Mouse (Mus musculus): ENCODE results near the gene Fscn2. TPM values are rescaled to one million over a fixed set of nuclear protein-coding genes. Genes with fewer than 3 reads are reported as not detected.

Gene Fscn2
- polyA plus RNA-seq (2015; fragmentation: Nextera tagmentation; extraction: Ambion mirVana) = 0.64 and 0.83 TPM in 2 replicates

- Histone ChIP-seq H3K36me3 (ENCODE audit: control insufficient read depth, insufficient read depth, low read length) (no peaks in the 10 kb centered on the region), H3K27me3 (ENCODE audit: control insufficient read depth, insufficient read depth, low read depth, low read length) (no peaks in the 10 kb centered on the region), H3K4me3 (ENCODE audit: low read length) (no peak within 1 kb of the TSS), H3K9me3 (ENCODE audit: control insufficient read depth, low read length) (no peaks in the 10 kb centered on the region), H3K9ac (ENCODE audit: low read length) (no peak within 1 kb of the TSS), H3K4me1 (replicated peaks; ENCODE audit: control insufficient read depth, insufficient read depth, low read length) (peaks cover 33% of the 10 kb centered on the region), H3K4me2 (ENCODE audit: low read depth, low read length) (no peak within 1 kb of the TSS), H3K27ac (ENCODE audit: low read length) (no peak within 1 kb of the TSS)
- no peak for ATAC-seq (ENCODE audit: low read depth)
- 57% methylated on average over 10 of the region's 10 CpGs for WGBS
Measured at GRCm38 (mm10) chr11:120361295-120361694, at the start of gene Fscn2. TSS of gene Fscn2 (plus strand) at chr11:120361534.

- peak overlapping the region; percentile 92 for H3K27ac ChIP-seq (ENCODE audit: low read length)
- peak overlapping the region; percentile 72 for H3K9ac ChIP-seq (ENCODE audit: low read length)
- no peaks in the 10 kb centered on the region for H3K27me3 ChIP-seq (ENCODE audit: control insufficient read depth, insufficient read depth, low read depth, low read length)
- peak; percentile 24 for ATAC-seq (ENCODE audit: low read depth)
- WGBS = 37% methylated on average over 10 of the region's 10 CpGs
- H3K9me3 ChIP-seq (ENCODE audit: control insufficient read depth, low read length) = no peaks in the 10 kb centered on the region
- peak overlapping the region; percentile 52 for H3K4me3 ChIP-seq (ENCODE audit: low read length)
- peaks cover 49% of the 10 kb centered on the region for H3K4me1 ChIP-seq (replicated peaks; ENCODE audit: control insufficient read depth, insufficient read depth, low read length)
- peak overlapping the region; percentile 60 for H3K4me2 ChIP-seq (ENCODE audit: low read depth, low read length)
- no peaks in the 10 kb centered on the region for H3K36me3 ChIP-seq (ENCODE audit: control insufficient read depth, insufficient read depth, low read length)
Measured at GRCm38 (mm10) chr11:120311561-120311960, 49.8 kb upstream of the Fscn2 start.

- no peak overlapping the region; the same call in 1 of the 2 replicates for H3K9ac ChIP-seq (ENCODE audit: low read length)
Measured at GRCm38 (mm10) chr11:120312069-120312468, 49.3 kb upstream of the Fscn2 start.

GRCm38 (mm10) chr11:120313906-120314685 is 47.2 kb upstream of the Fscn2 start:
- no peak overlapping the region for H3K4me3 ChIP-seq (ENCODE audit: low read length)
- WGBS = 38% methylated on average over 6 of the region's 6 CpGs
- H3K4me1 ChIP-seq (replicated peaks; ENCODE audit: control insufficient read depth, insufficient read depth, low read length) = peaks cover 42% of the 10 kb centered on the region
- no peaks in the 10 kb centered on the region for H3K9me3 ChIP-seq (ENCODE audit: control insufficient read depth, low read length)
- no peaks in the 10 kb centered on the region for H3K36me3 ChIP-seq (ENCODE audit: control insufficient read depth, insufficient read depth, low read length)
- no peak overlapping the region for H3K9ac ChIP-seq (ENCODE audit: low read length)
- peak overlapping the region; percentile 77 for H3K27ac ChIP-seq (ENCODE audit: low read length)
- no peak for ATAC-seq (ENCODE audit: low read depth)
- H3K4me2 ChIP-seq (ENCODE audit: low read depth, low read length) = no peak overlapping the region
- H3K27me3 ChIP-seq (ENCODE audit: control insufficient read depth, insufficient read depth, low read depth, low read length) = no peaks in the 10 kb centered on the region

More at GRCm38 (mm10) chr11:120312069-120312468, 49.3 kb upstream of the Fscn2 start:
- no peak for ATAC-seq (ENCODE audit: low read depth)
- Histone ChIP-seq H3K27ac (ENCODE audit: low read length) (peak overlapping the region; percentile 92), H3K4me1 (replicated peaks; ENCODE audit: control insufficient read depth, insufficient read depth, low read length) (peaks cover 47% of the 10 kb centered on the region), H3K4me3 (ENCODE audit: low read length) (no peak overlapping the region), H3K27me3 (ENCODE audit: control insufficient read depth, insufficient read depth, low read depth, low read length) (no peaks in the 10 kb centered on the region), H3K4me2 (ENCODE audit: low read depth, low read length) (peak overlapping the region; percentile 60; the same call in 1 of the 2 replicates), H3K9me3 (ENCODE audit: control insufficient read depth, low read length) (no peaks in the 10 kb centered on the region), H3K36me3 (ENCODE audit: control insufficient read depth, insufficient read depth, low read length) (no peaks in the 10 kb centered on the region)
- WGBS = 52% methylated on average over 6 of the region's 6 CpGs

DNA sequence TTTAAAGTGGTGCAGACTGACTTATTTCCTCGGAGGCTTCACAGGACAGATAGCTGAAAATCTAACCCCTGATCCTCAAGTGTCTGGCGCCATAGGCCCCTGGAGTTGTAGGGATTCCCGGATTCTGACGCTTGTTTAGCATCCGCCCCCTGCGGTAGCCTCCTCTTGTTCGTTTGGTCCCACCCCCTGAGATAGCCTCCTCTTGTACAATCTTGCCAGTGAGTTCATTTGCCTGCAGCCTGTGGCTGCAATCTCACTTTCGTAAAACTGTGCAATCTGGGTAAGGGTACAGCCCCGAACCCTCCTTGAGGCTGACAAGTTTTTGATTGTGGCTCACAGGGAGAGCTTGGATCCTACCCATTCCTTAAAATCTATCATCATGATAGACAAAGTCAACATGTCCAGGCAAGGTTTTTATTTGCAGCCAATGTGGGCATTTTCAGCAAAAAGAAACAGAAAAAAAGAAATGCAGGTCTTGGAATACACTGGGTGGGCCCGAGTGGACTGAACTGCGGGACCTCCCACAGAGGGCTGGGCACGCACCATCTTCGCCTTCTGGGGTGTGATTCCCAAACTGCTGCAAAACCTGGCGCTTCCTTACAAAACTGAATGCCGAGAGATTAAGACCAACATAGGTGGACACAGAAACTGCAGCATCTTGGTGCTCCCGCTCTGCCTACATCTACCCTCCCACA is 46.5 kb upstream of the Fscn2 start:
- Histone ChIP-seq H3K27ac (ENCODE audit: low read length) (peak overlapping the region; percentile 100), H3K4me1 (replicated peaks; ENCODE audit: control insufficient read depth, insufficient read depth, low read length) (peaks cover 42% of the 10 kb centered on the region), H3K9ac (ENCODE audit: low read length) (no peak overlapping the region; the same call in none of the 2 replicates), H3K4me2 (ENCODE audit: low read depth, low read length) (peak overlapping the region; percentile 98; the same call in 1 of the 2 replicates), H3K36me3 (ENCODE audit: control insufficient read depth, insufficient read depth, low read length) (no peaks in the 10 kb centered on the region), H3K9me3 (ENCODE audit: control insufficient read depth, low read length) (no peaks in the 10 kb centered on the region), H3K27me3 (ENCODE audit: control insufficient read depth, insufficient read depth, low read depth, low read length) (no peaks in the 10 kb centered on the region), H3K4me3 (ENCODE audit: low read length) (no peak overlapping the region)
- 45% methylated on average over 16 of the region's 16 CpGs for WGBS
- no peak for ATAC-seq (ENCODE audit: low read depth)

- peak overlapping the region; percentile 63 for H3K4me3 ChIP-seq (ENCODE audit: low read length)
Measured at GRCm38 (mm10) chr11:120315416-120315761, 45.9 kb upstream of the Fscn2 start.

GRCm38 (mm10) chr11:120315832-120316689 is 45.3 kb upstream of the Fscn2 start:
- H3K36me3 ChIP-seq (ENCODE audit: control insufficient read depth, insufficient read depth, low read length) = no peaks in the 10 kb centered on the region
- peak overlapping the region; percentile 63 for H3K4me3 ChIP-seq (ENCODE audit: low read length)
- peaks cover 37% of the 10 kb centered on the region for H3K4me1 ChIP-seq (replicated peaks; ENCODE audit: control insufficient read depth, insufficient read depth, low read length)
- WGBS = 7% methylated on average over 36 of the region's 37 CpGs
- H3K9ac ChIP-seq (ENCODE audit: low read length) = peak overlapping the region; percentile 89
- ATAC-seq (ENCODE audit: low read depth) = peak; percentile 95
- H3K27ac ChIP-seq (ENCODE audit: low read length) = peak overlapping the region; percentile 100
- no peaks in the 10 kb centered on the region for H3K27me3 ChIP-seq (ENCODE audit: control insufficient read depth, insufficient read depth, low read depth, low read length)
- H3K4me2 ChIP-seq (ENCODE audit: low read depth, low read length) = peak overlapping the region; percentile 98
- no peaks in the 10 kb centered on the region for H3K9me3 ChIP-seq (ENCODE audit: control insufficient read depth, low read length)

More at GRCm38 (mm10) chr11:120315416-120315761, 45.9 kb upstream of the Fscn2 start:
- peak overlapping the region; percentile 98 for H3K4me2 ChIP-seq (ENCODE audit: low read depth, low read length)
- peak overlapping the region; percentile 100 for H3K27ac ChIP-seq (ENCODE audit: low read length)
- no peaks in the 10 kb centered on the region for H3K27me3 ChIP-seq (ENCODE audit: control insufficient read depth, insufficient read depth, low read depth, low read length)
- WGBS = 21% methylated on average over 4 of the region's 4 CpGs
- ATAC-seq (ENCODE audit: low read depth) = no peak
- peak overlapping the region; percentile 59 for H3K9ac ChIP-seq (ENCODE audit: low read length)
- no peaks in the 10 kb centered on the region for H3K9me3 ChIP-seq (ENCODE audit: control insufficient read depth, low read length)
- H3K36me3 ChIP-seq (ENCODE audit: control insufficient read depth, insufficient read depth, low read length) = no peaks in the 10 kb centered on the region
- peaks cover 39% of the 10 kb centered on the region for H3K4me1 ChIP-seq (replicated peaks; ENCODE audit: control insufficient read depth, insufficient read depth, low read length)

DNA sequence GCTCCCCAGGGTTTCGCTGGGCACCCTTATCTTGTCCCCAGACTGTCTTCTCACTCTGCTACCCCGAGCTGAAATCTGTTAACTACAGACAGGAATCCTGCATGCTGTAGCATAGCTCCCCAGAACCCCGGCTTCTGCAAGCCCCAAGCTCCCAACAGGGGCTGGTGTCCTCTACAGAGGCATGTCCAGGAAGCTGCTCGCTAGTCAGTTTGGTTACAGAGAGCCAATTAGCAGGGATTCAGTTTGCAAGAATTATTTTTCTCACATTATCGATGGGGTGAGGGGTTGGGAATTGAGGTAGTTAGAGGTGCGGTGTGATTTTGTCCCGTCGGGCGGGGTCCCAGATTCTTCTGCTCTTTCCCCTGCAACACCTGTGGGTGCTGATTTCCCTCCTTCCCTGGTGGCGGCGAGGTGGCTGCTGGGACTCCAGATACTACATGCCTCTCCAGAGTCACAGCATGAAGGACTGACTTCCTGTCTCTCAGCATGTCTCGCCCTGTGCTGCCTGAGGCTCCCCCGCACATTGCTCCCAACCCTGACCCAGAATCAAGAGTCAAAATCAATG is 44.6 kb upstream of the Fscn2 start:
- Histone ChIP-seq H3K4me2 (ENCODE audit: low read depth, low read length) (peak overlapping the region; percentile 98), H3K4me1 (replicated peaks; ENCODE audit: control insufficient read depth, insufficient read depth, low read length) (peaks cover 31% of the 10 kb centered on the region), H3K4me3 (ENCODE audit: low read length) (peak overlapping the region; percentile 63), H3K27ac (ENCODE audit: low read length) (peak overlapping the region; percentile 100), H3K27me3 (ENCODE audit: control insufficient read depth, insufficient read depth, low read depth, low read length) (no peaks in the 10 kb centered on the region), H3K9me3 (ENCODE audit: control insufficient read depth, low read length) (no peaks in the 10 kb centered on the region), H3K9ac (ENCODE audit: low read length) (peak overlapping the region; percentile 89), H3K36me3 (ENCODE audit: control insufficient read depth, insufficient read depth, low read length) (no peaks in the 10 kb centered on the region)
- 6% methylated on average over 13 of the region's 13 CpGs for WGBS
- peak; percentile 27; the same call in 1 of the 2 replicates for ATAC-seq (ENCODE audit: low read depth)
